Mouse (Mus musculus) spleen, embryonic (tissue): ENCODE measurements around the gene Ss18l1.

Experiments
- CTCF ChIA-PET: fragments of 350-600 bp; sonication (Branson Sonifier 250); formaldehyde crosslinking; loops from one replicate; lab custom pipeline; 2022; lab: Charles Lee

Gene Ss18l1

DNA sequence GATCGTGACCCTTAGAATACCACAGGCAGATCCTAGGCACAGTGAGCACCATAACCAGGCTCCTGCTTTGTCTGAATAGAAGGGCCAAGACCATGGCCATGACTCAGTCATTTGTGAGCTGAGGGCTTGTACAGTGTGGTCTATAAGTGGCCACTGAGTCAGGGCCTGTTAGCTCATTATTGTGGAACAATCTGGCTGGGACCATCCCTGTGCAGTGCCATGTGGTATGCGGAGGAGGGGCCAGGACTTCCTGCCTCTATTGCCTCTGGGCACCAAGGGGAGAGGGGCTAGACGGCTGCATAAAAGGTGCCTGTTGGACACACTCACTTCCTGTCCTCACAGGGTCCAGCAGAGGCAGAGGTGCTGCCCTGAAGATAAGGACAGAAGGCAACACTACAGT lies 8.4 kb upstream of the Ss18l1 start:
- CTCF ChIA-PET: no interaction called here

DNA sequence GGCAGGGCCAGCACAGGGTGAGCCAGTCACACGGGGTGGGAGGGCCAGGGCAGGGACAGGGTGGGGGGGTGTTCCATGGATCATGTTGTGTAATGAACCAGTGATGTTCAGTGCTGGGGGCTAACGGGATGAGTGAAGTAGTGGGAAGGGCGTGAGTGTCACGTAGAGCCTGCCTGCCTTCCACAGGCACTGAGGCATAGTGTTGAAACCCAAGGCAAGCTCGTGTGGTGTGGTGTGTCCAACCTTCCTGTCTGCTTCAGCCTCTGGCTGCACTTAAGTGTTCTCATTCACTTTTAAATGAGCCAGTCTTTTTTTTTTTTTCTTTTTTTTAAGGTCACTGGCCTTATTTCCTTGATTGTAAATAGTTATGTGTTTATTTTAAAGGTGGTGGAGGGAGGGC lies 7.6 kb upstream of the Ss18l1 start:
- CTCF ChIA-PET: no interaction called here

DNA sequence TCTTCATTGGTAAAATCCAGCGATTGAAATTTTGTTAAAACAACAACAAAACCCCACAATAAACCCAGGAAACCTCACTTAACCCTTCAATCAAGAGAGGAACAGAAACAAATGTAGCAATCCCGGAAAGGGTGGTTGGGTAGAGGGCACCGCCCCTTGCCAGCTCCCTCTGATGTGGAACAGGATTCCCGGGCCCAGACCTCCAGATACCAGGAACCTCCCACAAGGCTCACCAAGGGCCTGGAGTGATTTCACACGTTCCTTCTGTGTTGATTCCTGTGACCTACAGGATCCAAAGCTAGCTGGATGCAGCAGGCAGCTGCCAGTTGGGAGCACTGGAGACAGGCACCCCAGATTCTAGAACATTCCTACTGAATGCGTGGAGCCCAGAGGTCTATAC lies 1.9 kb upstream of the Ss18l1 start:
- CTCF ChIA-PET: no interaction called here

DNA sequence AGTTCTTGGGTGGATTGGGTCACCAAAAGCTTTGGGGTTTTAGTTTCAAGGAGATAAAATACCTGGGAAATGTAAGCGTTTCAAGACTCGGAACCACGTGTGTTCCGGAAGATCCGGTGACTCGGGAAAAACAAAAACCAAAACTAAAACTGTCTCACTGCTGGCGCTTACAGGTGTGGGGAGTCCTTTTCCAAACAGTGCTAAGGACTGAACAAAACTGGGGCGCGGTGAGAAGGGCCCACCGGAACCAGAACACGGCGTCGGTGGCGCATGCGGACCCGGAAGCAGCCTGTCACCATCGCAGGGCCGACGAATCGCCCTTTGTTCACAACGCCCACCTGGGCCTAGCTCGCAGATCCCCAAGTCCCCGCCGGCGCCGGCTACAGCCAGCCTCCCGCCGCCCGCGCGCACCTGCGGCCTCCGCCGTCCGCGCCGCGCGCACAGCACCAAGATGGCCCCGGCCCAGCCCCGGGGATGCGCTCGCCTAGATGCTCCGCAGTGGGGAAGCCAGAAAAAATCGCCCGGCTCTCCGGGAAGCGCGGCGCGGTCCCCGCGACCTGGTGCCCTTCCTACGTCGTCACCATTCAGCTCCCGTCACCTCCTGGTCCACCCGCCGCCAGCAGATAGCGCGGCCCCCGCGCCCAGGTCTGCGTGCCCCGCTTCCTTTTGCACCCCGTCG lies 593 bp upstream of the Ss18l1 start:
- CTCF ChIA-PET: interaction anchor here (0.6 to 1.2 kb wide), 2 partner anchors 12 to 62 kb away, joined by 3 read pairs; no protein-coding TSS in a partner anchor

DNA sequence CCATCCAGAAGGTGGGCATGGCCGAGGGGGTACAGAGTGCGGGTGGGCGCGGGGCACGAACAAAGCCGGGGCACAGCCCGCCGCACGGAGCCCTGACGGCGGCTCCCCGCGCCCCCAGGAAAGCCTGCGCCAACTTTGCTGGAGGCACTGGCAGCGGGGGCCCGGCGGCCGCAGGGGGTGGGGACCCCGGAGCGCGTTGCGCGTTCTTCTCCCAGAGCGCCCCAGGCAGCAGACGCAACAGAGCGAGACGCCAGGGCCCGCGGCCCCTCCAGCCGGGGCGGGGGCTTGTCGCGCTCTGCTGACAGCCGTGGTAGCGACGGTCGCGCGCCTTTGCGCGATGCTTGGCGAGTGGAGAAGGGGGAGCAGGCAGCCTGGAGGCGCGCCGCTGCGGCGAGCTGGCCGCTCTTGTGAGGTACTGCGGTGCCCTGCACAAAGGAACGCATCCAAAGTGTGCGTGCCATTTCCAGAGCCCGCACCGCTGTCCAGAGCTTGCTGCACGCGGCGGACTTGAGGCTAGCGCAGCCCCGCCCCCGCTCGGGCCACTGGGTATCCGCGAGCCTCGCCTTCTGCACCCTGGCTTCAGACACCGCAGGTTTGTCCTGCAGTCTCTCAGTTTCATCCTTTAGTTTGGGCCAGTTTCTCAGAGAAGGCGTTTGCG lies 678 bp downstream of the Ss18l1 start:
- CTCF ChIA-PET: interaction anchor here (1.2 kb wide), 1 partner anchor 66 kb away, joined by 3 read pairs; the partner anchor contains the start of gene Taf4

DNA sequence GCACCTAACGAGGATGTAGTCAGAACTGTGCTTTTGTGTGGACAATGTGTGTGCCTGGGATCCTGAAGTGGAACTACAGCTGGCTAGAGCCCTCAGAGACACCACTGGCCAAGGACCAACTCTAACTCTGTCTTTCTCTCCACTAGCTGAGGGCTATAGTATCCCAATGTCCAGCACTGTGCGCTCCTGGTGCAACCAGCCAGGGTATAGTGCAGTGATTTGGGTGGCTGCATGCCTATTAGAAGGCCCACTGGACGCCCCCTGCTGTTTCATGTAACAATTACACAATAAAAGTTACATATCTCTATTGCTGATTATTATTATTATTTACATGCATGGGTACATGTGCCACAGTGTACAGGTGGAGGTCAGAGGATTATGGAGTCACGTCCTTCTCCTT lies 3.0 kb downstream of the Ss18l1 start:
- CTCF ChIA-PET: interaction anchor here (1.1 to 1.2 kb wide), 2 partner anchors 19 to 48 kb away, joined by 4 to 35 read pairs; no protein-coding TSS in a partner anchor

DNA sequence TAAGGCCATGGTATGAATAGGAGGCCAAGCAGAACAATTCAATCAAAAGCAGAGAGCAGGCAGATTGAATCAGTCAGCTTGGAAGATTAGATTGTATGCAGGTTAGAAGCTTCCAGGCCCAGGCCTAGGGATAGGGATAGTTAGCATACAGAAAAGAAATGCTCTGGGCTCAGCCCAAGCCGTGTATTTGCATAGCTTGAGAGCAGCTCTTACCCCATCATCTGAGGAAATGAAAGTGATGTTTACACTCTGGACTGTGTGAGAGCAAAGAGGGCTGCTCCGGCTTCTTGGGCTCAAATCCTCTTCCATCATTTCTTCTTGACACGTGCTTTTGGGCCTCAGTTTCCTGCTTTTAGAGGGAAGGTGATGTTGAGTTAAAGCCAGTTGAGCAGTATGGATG lies 5.3 kb downstream of the Ss18l1 start:
- CTCF ChIA-PET: no interaction called here

DNA sequence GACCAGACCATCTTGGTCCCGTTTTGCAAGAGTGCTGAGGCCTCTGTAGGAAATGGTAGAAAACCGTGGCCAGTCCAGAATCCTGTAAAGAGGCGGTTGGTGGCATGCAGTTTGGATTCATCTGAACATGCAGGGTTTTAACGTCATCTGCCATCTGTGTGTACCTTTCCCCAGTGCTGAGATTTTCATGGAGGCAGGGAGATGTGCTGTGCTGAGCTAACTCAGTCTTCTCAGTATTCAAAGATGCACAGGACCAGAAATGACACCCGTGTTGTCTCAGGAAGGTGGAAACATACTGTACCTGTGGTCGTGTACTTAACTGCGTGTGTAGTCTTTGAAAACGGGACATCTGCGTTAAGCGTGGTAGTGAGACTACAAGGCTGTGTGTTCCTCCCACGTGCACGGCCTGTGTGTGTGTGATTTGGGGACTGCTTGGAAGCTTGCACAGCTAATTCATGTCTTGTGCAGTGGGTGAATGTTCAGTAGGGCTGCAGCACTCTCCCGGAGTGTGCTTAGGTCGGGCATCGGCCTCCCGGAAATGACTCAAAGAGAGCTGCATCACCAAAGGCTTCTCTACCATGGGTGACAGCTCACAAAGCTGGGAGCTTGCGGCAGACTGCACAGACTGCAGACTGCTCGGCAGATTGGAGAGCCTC lies 5.8 kb downstream of the Ss18l1 start:
- CTCF ChIA-PET: no interaction called here

DNA sequence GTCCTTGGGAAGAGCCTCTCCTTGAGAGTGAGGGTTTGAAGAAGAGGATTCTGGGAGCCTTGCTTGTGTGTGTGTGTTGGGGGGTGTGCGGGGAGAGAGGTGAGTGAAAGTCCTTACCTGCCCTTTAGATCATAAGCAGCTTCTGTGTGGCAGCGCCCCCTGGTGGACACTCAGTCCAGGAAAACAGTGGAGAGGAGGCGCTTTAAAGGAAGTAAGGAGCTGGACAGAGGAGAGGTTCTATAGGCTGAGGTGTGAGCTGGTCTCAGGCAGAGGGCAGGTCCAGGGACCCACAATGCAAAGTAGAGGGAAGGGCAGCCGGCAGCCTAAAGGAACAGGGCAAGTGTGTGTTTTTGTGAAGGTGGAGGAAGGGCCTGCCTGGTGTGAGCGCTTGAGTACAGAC lies 8.7 kb downstream of the Ss18l1 start:
- CTCF ChIA-PET: interaction anchor here (0.7 to 1.4 kb wide), 5 partner anchors 80 to 137 kb away, joined by 3 to 7 read pairs (median 4); no protein-coding TSS in a partner anchor

DNA sequence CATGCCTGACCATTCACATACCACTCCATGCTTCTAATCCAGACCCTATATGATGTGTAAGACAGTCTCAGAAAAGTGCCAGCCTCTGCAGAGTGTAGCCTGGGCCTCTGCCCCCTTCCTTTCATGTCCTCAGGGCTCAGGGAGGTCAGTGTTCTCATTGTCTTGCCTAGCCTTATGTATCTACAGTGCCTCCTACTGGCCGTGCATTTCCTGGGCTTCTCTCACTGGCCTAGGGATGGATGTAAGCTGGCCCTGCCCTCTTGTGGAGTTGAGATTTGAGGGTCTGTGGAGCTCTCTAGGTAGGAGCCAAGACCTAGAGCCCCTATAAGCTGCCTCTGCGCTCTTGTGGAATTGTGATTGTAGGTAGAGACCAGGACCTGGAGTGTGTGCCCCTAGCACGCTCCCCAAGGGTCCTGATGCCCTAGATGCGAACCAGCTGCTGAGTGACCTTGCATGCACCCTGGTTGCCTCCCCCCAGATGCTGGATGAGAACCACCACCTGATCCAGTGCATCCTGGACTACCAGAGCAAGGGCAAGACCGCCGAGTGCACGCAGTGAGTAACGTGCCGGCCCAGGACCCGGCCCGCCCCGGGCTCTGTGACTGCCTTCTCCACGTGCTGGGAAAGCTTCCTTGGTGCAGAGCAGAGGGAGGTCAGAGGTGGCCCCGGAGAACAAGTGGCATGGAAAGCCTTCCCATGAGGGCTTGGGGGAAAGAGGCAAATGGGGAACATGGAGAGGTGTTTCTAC lies 9.9 kb downstream of the Ss18l1 start:
- CTCF ChIA-PET: interaction anchor here (0.6 to 1.4 kb wide), 3 partner anchors 131 to 1501 kb away, joined by 4 to 7 read pairs (median 4); no protein-coding TSS in a partner anchor

DNA sequence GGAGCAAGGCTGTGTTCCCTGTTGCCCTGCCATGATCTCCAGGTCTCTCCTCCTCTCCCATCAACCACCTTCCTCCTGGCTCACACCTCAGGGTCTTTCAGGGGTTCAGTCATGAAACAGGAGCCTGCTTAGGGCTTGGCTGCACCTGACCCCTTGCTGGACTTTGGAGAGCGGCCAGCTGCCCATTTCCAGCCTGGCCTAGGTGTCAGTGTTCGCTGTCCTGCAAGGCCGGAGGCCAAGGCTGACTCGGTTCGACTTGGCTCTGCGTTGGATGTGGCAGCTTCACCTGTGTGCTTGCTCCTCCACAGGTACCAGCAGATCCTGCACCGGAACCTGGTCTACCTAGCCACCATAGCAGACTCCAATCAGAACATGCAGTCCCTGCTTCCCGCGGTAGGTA lies 10.7 kb downstream of the Ss18l1 start:
- CTCF ChIA-PET: no interaction called here

DNA sequence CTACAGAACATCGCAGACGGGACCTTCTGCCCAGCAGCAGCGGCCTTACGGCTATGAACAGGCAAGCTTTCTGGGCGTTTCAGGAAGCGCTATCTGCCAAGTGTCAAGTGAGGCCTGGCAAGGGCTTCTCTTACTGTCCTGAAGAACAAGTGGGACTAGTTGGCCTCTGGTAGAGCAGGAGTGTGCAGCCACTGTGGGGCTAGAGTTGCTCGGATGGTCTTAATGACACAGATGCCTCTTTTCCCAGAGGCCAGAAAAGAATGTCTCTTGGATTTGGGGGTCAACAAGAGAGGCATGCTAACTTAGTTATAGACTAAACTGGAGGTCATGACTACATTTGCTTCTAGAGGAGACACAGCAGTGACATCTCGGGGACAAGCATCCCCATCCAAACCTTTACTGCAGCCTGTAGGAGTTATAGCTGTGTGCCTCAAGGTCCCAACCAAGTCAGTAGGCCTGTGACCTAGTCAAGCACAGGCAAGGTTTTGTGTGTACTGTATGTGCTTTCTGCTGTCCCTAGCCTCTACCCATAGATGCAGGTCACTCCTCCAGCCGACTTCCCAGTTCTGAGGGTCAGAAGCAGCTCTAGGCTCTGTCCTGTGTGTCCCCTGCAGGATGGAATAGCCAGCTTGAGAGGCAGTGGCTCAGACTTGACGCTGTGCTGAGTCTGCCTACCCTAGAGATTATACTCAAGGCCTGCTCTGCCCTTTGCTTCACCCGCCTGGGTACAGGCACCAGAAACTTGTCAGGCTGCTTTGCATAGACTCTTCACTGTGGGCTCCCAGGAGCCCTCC lies 21.2 kb downstream of the Ss18l1 start:
- CTCF ChIA-PET: no interaction called here

DNA sequence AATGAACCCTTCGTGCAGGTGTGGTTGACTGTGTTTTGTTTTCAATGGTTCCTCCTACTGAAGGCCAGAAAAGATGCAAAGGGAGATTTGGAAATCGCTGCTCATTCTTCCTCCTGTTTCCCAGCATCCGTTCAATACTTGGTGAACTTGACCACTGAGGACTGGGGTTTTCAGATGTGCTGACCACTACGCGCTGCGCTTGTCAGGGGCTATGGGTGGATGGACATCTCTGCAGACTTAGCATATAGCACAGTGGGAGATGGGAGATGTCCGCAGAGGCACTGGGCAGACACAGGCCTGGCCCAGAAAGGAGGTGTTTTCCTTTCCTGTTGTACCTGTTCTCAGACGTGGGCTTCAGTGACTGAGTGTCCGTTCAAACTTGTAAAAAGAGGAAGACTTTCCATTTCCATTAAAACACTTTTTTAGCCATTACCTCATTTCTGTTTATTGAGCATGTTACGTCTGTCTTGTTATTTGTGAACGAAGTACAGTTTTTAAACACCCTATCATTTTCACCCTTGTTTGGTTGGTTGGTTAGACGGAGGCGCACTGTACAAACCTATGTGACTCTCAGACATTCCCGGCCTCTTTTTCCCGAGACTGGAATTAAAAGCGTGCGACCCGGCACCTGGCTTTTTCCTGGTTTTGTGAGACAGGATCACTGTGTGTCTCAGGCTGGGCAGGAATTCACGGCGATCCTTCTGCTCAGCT lies 27.6 kb downstream of the Ss18l1 start:
- CTCF ChIA-PET: interaction anchor here (0.5 kb wide), 1 partner anchor 405 kb away, joined by 3 read pairs; no protein-coding TSS in a partner anchor

DNA sequence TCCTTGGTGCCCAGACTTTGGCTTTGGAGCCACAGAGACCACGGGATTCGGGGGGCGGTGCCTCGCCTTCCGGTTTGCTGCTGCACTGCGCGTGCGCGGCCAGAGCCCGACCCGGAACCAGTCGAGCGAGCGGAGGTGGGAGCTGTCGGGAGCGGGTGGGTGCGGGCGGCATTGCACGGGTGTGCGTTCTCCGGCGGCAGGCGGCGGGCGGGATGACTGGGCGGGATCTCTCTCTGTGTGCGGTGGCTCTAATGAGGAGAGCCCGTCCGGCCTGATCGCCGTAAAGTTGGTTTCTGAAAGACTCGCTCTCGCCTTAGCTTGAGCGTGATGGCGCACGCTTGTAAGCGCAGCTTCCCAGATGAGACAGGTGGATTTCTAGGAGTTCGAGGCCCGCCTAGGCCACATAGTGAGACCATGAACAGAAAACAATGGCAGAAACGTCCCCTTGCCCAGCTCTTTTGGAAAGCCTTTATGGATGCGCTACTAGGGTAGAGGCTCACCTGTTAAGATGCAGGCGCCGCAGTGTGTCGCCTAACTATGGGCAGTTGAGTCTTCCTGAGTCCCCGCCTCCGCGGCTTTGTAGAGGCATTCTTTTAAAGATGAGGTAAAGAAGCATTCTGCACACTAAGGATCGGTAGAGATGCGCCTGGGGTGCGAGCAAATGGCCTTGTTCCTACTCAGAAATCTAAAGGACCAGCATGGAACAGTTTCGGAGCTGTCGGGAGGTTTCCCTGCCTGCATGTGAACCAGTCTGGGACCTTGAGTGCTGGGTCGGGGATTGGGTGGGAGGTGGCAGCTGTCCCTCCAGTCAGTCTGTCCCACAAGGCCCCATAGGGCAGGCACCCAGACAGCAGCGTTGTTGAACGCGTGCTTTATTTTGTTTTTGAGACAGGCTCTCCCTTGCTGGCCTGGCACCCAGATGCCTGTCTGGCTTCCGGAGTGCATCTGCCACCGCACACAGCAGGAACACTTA lies 28.5 kb downstream of the Ss18l1 start, which contains the start of gene Mtg2:
Gene Mtg2 (plus strand): TSS at position 108 of the 973 bp plus-strand sequence.
- CTCF ChIA-PET: interaction anchor here (0.5 to 0.8 kb wide), 2 partner anchors 44 to 406 kb away, joined by 3 read pairs; no protein-coding TSS in a partner anchor

DNA sequence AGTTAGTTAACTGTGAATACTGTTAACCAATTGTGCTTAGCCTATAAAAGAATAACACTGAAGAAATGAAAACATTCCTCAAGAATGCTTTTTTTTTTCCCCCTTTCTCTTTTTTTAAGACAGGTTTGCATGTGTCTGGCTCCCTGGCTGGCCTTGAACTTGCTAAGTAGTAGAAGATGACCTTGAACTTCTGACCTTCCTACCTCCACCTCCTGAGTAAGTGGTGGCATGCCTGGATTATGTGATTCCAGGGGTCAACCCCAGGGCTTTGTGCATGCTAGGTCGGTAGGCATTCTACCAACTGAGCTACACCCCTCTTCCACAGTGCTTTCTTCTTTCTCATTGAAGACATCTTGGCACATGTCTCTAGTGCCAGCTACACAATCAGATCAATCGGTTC lies 29.4 kb downstream of the Ss18l1 start:
- CTCF ChIA-PET: no interaction called here

DNA sequence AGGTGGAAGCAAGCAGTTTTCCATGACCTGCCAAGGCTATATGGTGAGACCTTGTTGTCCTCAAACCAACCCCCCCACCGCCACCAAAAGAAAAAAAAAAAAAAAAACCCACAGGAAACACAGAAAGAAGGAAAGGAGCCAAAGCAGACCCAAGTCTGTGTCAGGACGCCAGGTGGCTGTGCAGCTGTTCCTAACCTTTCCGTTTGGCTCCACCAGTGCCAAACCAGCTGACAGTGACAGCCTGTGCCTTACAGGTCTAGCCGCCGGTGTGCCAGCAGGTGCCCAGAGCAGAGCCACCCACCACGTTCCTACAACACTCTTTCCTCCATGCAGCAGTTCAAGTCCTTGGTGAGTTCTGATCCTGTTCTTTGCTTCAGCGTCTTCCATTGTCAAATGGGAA lies 30.6 kb downstream of the Ss18l1 start:
- CTCF ChIA-PET: no interaction called here

DNA sequence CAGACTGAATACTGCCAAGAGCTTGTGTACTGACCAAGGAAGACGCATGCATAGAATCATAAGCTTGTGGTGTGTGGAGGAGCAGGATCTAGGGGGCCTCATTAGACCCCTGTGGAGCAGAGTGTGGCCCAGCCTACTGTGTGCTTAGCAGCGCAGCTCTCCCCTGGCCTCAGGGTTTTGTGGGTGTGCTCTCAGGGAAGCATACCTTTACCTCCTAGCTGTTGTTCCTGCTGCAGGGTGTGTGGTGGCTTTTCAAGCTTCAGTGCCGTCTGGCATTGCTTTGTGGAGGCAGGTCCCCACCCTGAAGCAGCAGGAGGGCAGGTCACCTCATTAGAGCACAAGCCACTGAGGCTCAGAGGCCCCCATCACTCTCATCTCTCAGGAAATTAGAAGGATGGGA lies 35.3 kb downstream of the Ss18l1 start:
- CTCF ChIA-PET: interaction anchor here (0.6 kb wide), 1 partner anchor 9 kb away, joined by 4 read pairs; no protein-coding TSS in a partner anchor

DNA sequence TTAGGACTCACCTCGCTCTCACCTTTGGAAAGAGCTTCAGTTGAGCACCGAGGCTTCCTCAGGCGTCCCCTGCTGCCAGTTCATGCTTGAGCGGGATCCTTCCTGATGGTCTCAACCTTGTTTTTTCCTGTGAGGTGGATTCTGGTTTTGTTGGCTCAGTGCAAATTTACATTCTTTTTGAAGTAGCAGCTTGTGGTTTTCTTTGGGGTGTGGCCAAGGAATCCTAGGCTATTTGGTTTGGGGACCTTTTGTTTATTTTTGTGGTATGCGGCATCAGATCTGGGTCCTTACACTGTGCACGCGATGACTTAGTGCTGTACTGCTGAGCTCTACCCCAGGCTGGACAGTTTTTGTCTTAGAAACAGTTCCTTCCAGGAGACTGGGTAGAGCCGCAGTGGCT lies 38.4 kb downstream of the Ss18l1 start:
- CTCF ChIA-PET: no interaction called here

DNA sequence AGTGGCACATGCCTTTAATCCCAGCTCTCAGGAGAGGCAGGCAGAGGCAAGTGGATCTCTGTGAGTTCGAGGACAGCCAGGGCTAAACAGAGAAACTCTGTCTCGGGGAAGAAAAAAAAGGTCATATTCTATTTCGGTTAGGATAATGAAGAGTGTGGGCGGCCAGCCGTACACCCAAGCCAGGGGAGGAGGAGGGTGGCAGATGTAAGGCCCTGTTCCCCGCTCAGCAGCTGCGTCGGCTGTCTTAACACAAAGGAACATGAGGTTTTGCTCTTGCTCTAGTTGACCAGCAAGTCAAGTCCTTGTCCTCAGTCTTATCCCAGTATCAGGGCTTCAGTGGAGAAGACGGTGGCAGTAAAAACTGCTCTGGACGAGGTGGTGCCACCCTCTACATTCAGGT lies 40.8 kb downstream of the Ss18l1 start:
- CTCF ChIA-PET: interaction anchor here (0.7 kb wide), 1 partner anchor 1503 kb away, joined by 26 read pairs; no protein-coding TSS in a partner anchor
